Mouse (Mus musculus) skeletal muscle tissue, adult 2 months (tissue): Measurements from ENCODE around the gene Gbp9.
"Not testable (repeated sequence)": the region's sequence is repeated elsewhere in the genome, so short reads cannot be mapped to it uniquely, and the experiment has no call there.

Experiments used
- DNase-seq: peaks from one replicate; pipeline ENCODE4 v3.0.0-alpha.2; 2012; ENCODE audit warnings: low read depth, low spot score

Gene Gbp9

GRCm38 (mm10) chr5:105139409-105140088, at the start of gene Gbp9, which contains the start of the genes Gbp8 and Gbp4:
Gene Gbp9 (minus strand): TSS chr5:105139539.
Gene Gbp8 (minus strand): TSS chr5:105139540.
Gene Gbp4 (minus strand): TSS chr5:105139586.
- DNase-seq, result peak; percentile 31

DNA sequence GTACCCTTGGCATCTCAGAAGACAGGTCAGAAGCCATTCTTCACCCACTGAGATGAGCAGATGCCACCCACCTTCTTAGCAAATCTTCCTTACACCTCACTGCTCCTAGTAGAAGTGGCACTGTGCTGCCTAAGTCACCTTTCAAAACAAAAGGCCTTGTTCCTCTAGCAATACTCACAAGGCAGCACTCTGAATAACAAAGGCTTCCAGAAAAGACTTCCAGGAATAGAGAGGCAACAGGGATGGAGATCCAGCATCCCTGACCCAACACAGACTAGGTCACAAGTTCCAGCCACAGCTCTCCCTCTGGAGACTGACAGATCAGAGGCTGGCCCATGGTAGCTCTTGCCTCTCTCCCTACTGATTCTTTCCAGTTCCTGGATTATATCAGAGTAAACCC, 42.1 kb upstream of the Gbp9 start:
- no peak for DNase-seq

DNA sequence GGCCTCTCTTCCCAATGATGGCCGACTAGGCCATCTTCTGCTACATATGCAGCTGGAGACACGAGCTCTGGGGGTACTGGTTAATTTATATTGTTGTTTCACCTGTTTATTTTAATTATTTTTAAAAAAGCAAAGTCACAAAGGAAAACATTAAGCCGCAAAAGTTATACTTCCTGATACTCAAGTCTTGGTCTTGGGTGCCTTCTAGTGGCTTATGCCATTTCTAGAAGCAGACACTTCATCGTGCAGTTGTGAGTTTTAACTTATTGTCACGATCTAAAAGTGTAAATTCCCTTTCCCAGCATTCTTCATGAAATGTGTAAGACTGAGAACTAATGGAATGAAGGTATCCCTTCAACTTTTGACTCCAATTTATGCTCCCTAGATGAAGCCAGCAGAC, 17.2 kb upstream of the Gbp9 start:
- DNase-seq, result no peak

DNA sequence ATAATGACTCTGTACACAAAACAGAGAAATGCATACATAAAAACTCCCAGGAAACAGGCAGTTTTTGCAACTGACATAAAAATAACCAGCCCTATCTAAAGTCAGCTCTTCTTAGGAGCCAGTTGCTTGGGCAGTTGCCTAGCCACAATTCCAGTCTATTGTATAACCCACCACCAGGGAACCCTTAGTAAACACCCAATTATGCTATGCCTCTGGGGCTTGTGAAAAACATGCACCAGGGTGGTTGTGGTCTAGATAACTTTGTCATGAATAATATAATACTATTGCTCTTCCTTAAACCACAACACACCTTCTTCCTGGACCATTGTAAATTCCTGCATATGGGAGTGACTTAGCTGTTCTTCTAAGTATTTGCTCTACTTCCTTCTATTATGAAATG, 14.7 kb upstream of the Gbp9 start:
- no peak for DNase-seq

- DNase-seq, result not testable (repeated sequence)
Measured at GRCm38 (mm10) chr5:105148062-105148461, 8.7 kb upstream of the Gbp9 start.

- DNase-seq, result peak; percentile 18
Measured at GRCm38 (mm10) chr5:105146447-105146846, 7.1 kb upstream of the Gbp9 start.

- DNase-seq, result not testable (repeated sequence)
Measured at GRCm38 (mm10) chr5:105145731-105146130, 6.4 kb upstream of the Gbp9 start.

- not testable (repeated sequence) for DNase-seq
Measured at GRCm38 (mm10) chr5:105140089-105140810, 911 bp upstream of the Gbp9 start.

DNA sequence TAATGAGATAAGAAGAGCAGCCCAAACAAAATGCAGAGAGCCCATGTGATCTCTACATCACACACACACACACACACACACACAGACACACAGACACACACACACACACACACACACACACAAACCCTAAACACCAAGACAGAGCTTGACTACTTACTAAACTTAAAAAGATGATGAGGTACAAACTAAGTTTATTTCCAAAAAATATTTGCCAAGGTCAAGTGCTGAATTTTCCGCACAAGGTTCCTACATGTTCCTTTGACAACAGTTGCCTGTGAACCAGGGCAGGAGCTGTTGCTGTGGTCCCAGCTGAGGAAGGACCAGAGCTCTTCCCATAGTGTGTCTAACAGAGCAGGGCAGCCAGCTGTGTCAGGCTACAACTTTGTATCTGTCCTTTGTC, 433 bp downstream of the Gbp9 start:
- no peak for DNase-seq

- DNase-seq, result not testable (repeated sequence)
Measured at GRCm38 (mm10) chr5:105136706-105137304, 2.5 kb downstream of the Gbp9 start.

GRCm38 (mm10) chr5:105121731-105122130, 17.6 kb downstream of the Gbp9 start:
- not testable (repeated sequence) for DNase-seq

GRCm38 (mm10) chr5:105115740-105116139, 23.6 kb downstream of the Gbp9 start:
- no peak for DNase-seq

DNA sequence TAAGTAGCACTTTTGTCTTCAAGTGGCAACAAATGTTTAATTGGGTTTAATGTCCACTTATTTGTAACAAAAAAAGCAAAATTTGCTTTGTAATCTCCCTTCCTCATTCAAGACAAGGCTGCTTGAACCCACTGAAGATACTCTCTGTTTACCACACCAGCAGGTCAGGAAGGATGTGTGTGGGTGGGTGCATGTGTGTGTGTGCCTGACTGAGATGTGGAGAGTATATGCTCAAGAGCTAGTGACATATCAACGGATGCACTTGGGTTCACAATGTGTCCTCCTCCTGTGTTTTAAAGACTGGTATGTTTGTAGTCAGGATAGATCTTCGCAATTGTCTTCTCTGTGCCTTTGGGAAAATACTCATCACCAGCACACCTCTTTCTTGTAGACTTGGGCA, 24.6 kb downstream of the Gbp9 start:
- DNase-seq, result peak; percentile 9

DNA sequence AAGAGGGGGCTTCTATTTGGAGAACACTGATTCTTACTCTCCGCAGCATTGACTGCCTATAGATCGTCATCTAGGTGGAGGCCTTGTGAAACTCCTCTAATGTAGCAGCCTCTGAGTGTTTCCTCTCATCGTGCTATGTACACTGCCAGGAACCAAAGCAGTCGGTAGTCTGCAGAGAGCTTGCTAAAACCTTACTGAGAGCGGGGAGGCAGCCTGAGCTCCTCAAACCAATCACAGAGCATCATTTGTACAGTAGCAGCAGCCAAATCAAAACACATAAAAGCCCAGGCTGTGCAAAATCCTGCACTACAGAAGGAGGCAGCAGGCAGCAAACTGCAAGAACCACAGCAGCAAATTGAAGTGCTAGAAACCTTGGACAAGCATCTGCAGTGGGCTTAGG, 25.7 kb downstream of the Gbp9 start:
- no peak for DNase-seq

DNA sequence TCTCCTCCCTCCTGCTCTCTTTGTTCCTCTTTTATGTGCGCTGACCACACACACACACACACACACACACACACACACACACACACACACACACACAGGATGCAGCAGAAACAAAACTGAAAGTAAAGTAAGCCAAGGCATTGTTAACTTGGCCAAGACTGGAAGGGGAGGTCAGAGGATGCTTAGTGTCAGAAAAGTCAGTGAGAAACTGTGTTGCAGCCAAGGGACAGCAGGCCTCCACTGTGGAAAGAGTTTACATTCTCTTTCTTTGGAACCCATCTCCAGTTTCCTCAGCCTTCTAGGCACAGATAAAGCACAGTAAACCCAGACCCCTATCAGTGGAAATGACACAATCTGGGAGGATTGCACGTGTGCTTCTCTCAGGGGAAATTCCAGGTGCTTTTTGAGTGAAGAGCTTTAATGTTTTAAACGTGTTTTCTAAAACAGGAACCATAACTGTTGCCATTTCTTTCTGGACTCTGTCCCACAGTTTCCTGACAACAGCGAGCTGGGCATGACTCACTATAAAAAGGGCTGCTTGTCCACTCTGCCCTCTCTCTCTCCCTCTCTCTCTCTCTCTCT, 29.0 kb downstream of the Gbp9 start:
- DNase-seq, result peak; percentile 40

- not testable (repeated sequence) for DNase-seq
Measured at GRCm38 (mm10) chr5:105109775-105110174, 29.6 kb downstream of the Gbp9 start.

DNA sequence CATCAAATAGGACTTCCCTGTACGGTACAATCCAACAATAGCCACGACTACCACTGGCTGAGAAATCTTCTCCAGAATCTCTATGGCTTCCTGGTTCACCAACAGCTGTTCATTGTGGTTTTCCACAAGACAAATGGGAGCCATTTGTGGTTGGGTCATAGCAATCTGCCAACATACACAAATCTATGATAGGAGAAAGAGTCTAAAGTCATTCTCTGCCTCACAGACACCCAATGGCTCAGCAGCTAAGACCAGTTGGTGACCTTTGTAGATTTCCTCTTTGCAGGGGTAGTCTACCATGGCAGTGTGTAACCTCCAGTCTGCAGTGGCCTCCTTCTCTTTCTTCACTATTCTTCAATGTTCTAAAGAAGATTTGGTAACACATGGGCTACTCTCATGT, 33.6 kb downstream of the Gbp9 start:
- DNase-seq, result not testable (repeated sequence)

DNA sequence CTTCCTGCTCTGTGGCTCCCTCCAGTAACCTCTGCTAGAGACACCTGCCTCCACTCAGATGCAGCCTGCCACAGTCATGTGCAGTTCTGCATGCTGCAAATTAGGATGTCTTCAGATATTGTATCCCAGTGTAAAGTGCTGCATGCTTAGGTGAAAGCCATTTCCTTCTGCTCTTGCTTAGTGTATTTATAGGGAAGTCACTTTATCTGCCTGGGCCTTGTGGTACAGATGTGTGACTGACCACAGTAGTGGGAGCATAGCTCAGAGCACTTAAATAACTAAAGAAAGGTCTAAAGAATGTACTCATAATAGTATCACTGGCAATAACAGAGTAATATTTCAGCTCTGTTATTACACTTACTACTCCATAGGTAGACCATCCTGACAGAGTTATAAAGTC, 57.4 kb downstream of the Gbp9 start:
- DNase-seq, result no peak

DNA sequence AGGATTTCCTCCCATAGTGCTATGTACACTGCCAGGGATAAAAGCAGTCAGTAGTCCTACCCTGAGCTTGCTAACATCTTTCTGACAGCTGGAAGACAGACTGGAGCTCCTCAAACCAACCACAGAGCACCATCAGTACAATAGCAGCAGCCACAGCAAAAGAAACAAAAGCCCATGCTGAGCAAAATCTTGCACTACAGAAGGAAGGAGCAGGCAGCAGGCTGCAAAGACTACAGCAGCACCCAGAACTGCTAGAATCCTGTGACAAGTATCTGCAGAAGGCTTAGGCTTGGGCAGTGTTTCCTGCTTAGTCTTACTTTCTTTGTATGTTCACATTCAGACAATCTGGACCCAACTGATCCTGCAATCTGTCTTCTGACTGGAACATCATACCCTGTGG, 71.0 kb downstream of the Gbp9 start:
- not testable (repeated sequence) for DNase-seq

GRCm38 (mm10) chr5:105064443-105064842, 74.9 kb downstream of the Gbp9 start:
- not testable (repeated sequence) for DNase-seq

DNA sequence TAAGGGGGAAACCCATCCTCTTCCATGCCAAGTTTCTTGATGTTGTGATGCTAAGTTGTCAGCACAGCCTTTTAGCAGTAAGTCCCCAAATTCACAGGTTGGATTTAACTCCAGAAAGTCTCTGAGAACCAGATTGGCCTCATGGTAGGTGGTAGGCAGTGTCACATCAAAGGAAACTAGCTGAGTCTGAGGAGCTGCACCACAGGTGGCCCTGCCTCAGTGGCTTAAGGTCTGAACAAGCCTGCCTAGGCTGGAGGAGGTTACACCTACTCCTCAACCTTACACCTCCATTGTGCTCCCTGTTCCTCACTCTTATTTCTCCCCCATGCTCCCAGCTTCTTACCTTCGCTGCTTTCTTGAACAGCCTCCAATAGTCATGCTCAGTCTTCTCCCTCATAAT, 76.0 kb downstream of the Gbp9 start:
- no peak for DNase-seq

- not testable (repeated sequence) for DNase-seq
Measured at GRCm38 (mm10) chr5:105062403-105062802, 76.9 kb downstream of the Gbp9 start.
